Mouse (Mus musculus) neutrophil, adult 5-6 weeks (primary cell): Measurements from ENCODE around the gene Muc16. TPM values are rescaled to one million over a fixed set of nuclear protein-coding genes. Genes with fewer than 3 reads are reported as not detected.

Source experiments
- ATAC-seq: fragments of 151-379, 151-347 bp; 2 replicates; pipeline ENCODE4 v1.8.0; 2017; ENCODE audit warnings: mild to moderate bottlenecking, moderate TSS enrichment; ENCODE audit not compliant: insufficient number of reproducible peaks, poor library complexity, low FRiP score, severe bottlenecking; ENCODE audit errors: extremely low read depth
- total RNA-seq: library from RNA; stranded (forward); fragments of 200-1000 nt; gene quantifications from 2 replicates; pipeline ENCODE4 v1.2.3, GENCODE M21; 2017

Gene Muc16
- total RNA-seq = not detected in 2 replicates

DNA sequence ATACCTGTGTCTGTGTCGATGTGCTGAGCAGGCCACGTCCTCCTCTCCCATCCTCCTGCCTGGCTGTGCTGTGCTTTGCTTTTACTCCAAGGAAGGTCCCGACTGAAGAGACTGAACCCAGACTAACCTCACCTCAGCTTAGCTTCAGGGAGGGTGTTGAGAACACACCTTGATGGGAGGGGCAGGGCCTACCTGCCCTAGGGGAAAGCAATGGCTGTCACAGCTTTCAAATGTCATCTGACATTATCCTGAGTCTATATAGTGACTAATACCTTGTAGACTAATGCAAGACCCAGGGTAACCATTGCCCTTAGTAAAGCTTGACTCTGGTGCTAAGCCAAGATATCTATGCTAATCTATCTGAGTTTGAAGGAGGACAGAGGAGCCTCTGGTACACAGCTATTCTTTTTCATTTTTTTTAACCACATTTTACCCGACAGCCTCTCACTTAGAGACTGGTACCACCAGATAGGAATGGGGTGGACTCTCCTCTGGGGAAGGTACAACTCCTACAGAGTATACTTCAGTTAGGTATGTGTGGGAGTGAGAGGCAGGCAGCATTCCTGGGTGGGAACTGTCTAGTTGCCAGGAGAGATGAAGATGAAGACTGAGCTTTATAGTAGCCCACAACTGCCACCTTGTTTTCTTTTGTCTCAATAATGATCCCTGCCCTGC is at the start of gene Muc16:
TSS of gene Muc16 (minus strand) at position 51 of the 675 bp plus-strand sequence.
- no peak for ATAC-seq

DNA sequence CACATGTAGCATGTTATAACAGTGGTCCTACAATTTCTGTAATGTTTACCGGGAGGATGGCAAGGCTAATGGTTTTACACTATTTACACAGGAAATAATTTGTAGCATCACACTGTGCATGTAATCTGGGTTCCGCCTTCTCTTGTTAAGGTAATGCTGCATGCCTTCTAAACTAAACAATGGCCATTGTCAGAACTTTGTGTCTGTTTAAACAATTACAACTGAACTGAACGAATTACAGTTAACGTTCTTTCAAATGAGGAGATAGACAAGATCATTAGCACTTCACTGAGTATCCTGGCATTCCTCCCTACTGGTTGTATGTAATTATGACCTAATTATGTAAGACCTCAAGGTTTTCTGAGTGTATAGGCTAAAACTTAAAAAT is 48.4 kb upstream of the Muc16 start:
- no peak for ATAC-seq

DNA sequence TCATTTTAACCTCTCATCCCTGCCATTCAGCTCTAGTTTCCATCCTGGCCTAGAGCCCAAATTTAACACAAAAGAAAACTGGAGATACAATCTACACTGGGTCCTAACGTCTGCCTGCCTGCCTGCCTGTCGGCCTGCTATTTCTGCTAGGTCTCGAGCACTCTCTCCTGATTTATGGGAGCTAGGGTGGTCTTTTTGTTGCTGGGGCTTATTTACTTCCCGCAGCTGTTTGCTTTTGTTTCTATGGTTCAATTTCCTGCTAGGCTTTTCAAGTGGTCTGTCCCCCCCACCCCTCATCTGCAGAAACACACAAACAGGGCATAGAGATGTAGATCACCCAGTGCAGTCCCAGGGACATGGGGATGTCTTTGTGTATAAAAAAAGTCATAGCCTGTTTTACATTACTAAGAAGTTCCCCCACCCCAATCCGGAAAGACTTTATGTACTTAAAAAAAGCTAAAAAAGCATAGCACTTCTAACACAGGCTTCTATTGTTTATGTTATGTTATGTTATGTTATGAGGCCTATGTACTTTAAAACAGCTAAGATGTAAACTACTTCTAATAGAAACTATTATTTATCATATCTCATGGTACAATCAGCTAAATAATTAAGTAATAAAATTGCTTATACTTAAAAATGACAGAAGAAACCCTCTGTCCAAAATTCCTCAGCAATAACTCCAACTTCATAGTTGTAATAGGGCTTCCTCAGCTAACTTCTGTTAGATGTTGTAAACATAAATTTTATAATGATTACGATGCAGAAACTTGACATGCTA is 47.8 kb upstream of the Muc16 start:
- no peak for ATAC-seq

DNA sequence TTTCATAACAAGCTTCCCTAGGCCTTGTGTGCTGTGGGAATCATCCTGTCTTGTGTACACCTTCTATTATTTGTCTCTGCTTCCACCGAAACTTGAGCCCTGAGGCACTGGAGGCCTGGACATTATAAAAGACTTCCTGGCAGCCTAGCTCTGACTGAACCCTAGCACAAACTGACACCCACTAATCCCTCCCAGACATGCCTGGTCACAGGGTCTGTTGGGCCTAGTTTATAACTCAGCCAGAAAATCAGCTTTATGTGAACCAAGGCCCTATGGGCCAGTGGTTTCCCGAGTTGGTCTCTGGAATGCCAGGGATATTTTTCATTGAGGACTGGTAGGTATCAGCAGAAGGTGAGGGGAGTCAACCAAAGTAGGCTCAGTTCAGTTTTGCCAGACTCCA is 46.7 kb upstream of the Muc16 start:
- no peak for ATAC-seq

DNA sequence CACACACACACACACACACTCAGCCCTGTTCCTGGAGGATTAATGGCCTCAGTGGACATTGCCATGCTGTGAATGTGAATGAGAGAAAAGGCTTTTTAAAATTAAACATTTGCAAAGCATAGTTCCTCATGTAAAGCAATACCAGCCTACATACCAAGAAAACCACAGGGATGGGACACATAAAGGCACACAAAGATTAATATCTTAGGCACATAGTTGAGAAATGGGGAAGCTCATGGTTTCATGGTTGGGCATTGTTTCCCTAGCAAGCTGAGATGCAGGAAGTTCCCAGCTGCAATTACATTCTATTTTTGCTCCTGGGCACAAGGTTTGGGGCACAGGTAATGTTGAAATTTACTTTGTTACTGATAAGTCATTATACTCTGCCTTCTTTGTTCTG is 31.3 kb upstream of the Muc16 start:
- ATAC-seq = no peak

DNA sequence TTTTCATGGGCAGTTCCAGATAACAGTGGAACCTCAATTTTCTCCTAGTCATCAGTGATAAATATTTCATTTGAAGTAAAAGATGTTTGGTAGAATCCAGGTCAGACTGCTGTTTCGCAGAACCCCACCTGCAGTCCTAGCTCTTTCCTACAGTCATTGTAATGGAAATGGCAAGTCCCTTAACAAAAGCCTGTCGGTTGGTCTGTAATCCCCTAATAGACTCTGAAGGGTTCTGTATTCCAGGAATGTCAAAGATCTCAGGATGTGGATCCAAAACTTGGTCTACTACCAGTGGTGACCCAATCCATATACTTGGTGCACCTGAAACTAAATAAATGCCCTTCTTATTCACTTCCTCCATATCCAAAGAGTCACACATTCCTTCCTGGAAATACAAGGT is 76.0 kb downstream of the Muc16 start:
- ATAC-seq = no peak

DNA sequence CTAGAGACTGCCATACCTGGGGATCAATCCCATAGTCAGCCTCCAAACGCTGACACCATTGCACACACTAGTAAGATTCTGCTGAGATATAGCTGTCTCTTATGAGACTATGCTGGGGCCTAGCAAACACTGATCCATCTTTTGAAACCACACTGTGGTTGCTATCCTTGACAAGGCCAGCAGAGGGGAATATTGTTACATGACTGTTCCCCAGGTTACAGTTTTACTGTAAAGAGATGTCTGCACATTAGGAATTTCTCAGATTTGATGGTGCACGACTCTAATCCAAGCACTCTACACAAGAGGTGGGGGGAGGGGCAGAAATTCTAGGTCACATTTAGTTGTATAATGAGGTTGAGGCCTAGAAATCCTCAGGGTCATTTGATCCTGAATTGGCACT is 166.2 kb downstream of the Muc16 start:
- no peak for ATAC-seq

DNA sequence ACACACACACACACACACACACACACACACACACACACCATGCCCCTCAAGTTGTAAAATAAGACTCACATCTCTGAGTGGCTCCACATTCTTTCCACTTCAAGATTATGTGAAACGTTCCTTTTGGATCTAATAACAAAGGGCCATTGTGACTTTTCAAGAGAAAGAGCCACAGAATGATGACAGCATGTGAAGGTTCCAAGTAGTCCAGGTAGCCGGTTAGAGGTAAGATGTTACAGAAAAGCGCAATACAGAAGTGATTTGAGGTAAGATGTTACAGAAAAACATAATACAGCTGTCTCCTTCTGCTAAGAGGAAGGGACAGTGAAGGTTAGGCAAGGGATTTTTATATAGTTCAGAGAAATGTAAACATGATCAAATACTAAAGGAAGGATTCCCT is 196.2 kb downstream of the Muc16 start, which contains the start of the genes Zfp558 and Mbd3l1:
TSS of gene Zfp558 (minus strand) at position 101 of the 400 bp plus-strand sequence.
TSS of gene Mbd3l1 (plus strand) at position 192 of the 400 bp plus-strand sequence.
- no peak for ATAC-seq

DNA sequence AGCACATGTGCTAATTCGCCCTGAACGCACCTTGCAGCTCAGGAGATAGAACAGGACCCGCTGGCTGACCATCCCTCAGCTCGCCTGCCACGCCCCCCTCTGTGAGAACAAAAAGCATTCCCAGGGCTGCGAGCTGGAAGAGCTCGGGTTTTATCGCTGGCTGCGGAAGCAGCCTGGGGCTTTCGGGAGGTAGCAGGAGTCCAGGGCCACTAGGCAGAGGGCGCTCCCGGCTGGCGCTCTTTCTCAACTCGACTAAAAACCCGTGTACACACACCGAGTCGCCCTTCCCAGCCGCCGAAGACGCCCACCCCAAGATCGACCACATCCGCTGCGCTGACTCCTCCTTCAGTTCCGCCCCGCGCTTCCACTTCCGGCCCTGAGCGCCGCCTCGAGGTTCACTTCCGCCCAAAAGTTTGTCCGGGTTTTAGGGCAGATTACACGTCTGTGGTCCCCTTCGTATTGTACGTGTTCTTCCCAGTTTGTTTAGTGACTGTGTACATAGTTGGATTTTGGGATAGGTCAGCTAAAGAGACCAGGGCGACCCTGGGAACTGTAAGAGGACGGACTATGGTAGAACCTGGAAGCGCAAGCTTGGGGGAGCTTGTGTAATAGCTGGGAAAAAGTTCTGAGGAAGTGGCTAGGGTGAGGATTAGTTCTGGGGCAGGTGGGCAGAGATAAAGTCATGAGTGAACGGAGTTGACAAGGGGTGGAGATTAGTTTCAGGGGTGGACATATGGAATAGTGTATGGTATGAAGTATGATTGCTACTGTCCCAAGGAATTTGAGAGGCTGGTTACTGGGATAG is 200.8 kb downstream of the Muc16 start:
- peak; percentile 94 for ATAC-seq

DNA sequence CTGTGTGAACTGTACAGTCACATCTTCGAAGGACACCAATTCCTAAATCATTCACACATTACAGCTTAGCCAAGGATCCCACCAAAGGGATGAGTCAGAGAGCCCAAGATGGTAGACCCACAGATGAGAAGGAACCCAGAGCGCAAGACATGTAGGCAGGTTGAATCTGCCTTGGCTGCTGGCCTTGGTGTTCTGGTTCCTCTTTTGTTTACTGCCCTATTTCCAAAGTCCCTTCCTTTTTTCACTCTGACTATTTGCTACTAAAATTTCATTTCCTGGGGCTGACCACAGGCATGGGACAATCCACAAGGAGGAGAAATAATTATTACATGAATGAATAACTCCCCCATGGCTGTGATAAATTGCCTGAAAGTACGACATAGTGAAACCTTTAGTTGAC is 206.3 kb downstream of the Muc16 start:
- ATAC-seq = no peak

DNA sequence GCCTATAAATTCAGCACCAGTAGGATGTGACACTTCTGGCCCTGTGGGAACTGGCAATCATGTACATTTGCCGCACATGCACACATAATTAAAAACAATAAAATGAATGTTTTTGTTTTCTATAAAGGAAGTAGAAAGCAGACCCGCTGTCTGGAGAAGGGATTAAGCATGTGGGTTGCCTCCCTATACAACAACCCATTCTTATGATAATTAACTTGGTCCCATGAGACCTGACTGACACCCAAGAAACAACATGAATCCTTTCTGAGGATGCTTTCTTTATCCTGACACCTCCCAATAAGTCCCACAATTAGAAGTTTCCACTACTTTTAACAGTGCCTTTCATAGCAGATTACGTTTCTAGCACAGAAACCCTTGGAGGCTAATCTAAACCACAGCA is 207.0 kb downstream of the Muc16 start:
- ATAC-seq = no peak

DNA sequence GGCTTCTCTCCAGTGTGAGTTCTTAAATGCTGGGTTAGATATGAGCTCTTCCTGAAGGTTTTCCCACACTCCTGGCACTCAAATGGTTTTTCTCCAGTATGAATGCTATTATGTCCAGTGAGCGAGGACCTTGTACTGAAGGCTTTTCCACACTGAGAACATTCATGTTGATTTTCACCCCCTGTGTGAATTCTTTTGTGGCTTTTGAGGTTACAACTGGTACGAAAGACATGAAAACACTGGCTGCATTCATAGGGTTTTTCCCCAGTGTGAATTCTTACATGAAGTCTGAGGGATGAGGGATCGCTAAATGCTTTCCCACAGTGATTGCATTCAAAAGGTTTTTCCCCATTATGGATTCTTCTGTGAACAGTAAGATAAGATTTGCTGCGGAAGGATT is 217.8 kb downstream of the Muc16 start:
- ATAC-seq = no peak

Other genes starting within 250 kb of the Muc16 start
- gene Mbd3l2, start 243.9 kb downstream of the Muc16 start, total RNA-seq = not detected in 2 replicates
- 0.47 and 0.61 TPM in 2 replicates for gene Zfp558, start 196.3 kb downstream of the Muc16 start, total RNA-seq
- not detected in 2 replicates for gene Mbd3l1, start 196.2 kb downstream of the Muc16 start, total RNA-seq
- 0.37 TPM in 1 of 2 replicates, not detected in the other for gene Olfr24, start 89.5 kb upstream of the Muc16 start, total RNA-seq
- gene Olfr828, start 145.0 kb upstream of the Muc16 start, total RNA-seq = not detected in 2 replicates
- gene Olfr829, start 180.4 kb upstream of the Muc16 start, total RNA-seq = not detected in 2 replicates
- gene Olfr830, start 200.2 kb upstream of the Muc16 start, total RNA-seq = 0.37 TPM in 1 of 2 replicates, not detected in the other